Mouse (Mus musculus) limb, embryonic 14.5 days (tissue): ENCODE measurements around the gene Dnase2a. TPM values are rescaled to one million over a fixed set of nuclear protein-coding genes. Genes with fewer than 3 reads are reported as not detected.

ENCODE experiments used
- ATAC-seq: fragments of 200-750 bp; cut with Nextera tagmentation; 2 replicates; pipeline ENCODE4 v1.8.0; 2017; ENCODE audit warnings: low read depth, moderate number of reproducible peaks, moderate TSS enrichment; ENCODE audit not compliant: low FRiP score
- DNase-seq: peaks from one replicate; pipeline ENCODE4 v3.0.0-alpha.2; 2015; ENCODE audit warnings: low spot score
- H3K27ac ChIP-seq: fragments of 300-500 bp; sonication (generic); replicated peaks from 2 replicates; pipeline ENCODE4 v1.5.1; 2014; ENCODE audit warnings: low read depth, mild to moderate bottlenecking, low read length, moderate library complexity, mixed read lengths
- H3K27me3 ChIP-seq: fragments of 300-500 bp; sonication (generic); 2 replicates; pipeline ENCODE4 v1.6.1; 2014; ENCODE audit warnings: low read length, mixed read lengths; ENCODE audit not compliant: control insufficient read depth, insufficient read depth
- H3K36me3 ChIP-seq: fragments of 300-500 bp; sonication (generic); 2 replicates; pipeline ENCODE4 v1.6.1; 2014; ENCODE audit warnings: mild to moderate bottlenecking, low read length, moderate library complexity, mixed read lengths; ENCODE audit not compliant: control insufficient read depth, insufficient read depth
- H3K4me1 ChIP-seq: fragments of 300-500 bp; sonication (generic); 2 replicates; pipeline ENCODE4 v1.6.1; 2014; ENCODE audit warnings: antibody characterized with exemption, low read length, mixed read lengths; ENCODE audit not compliant: control insufficient read depth, insufficient read depth
- H3K4me2 ChIP-seq: fragments of 300-500 bp; sonication (generic); replicated peaks from 2 replicates; pipeline ENCODE4 v1.6.1; 2014; ENCODE audit warnings: low read depth, mild to moderate bottlenecking, low read length, moderate library complexity; ENCODE audit not compliant: severe bottlenecking
- H3K4me3 ChIP-seq: fragments of 300-500 bp; sonication (generic); replicated peaks from 2 replicates; pipeline ENCODE4 v1.5.1; 2014; ENCODE audit warnings: low read length
- H3K9ac ChIP-seq: fragments of 300-500 bp; sonication (generic); 2 replicates; pipeline ENCODE4 v1.6.1; 2014; ENCODE audit warnings: mild to moderate bottlenecking, low read depth, low read length, moderate library complexity; ENCODE audit not compliant: severe bottlenecking
- H3K9me3 ChIP-seq: fragments of 300-500 bp; sonication (generic); 2 replicates; pipeline ENCODE4 v1.6.1; 2016; ENCODE audit warnings: low read length; ENCODE audit not compliant: control insufficient read depth
- POLR2A ChIP-seq: fragments of 200-500 bp; IDR thresholded peaks from 2 replicates; pipeline ENCODE4 v1.8.0; 2012; ENCODE audit warnings: inconsistent platforms, mild to moderate bottlenecking, moderate library complexity, borderline replicate concordance; ENCODE audit not compliant: insufficient read depth, insufficient read length; ENCODE audit errors: extremely low read depth
- WGBS: fragments of 180-500 bp; shearing (Covaris S2); extraction: QIAGEN DNeasy Blood & Tissue Kit; methylation state at CpG from one replicate; pipeline ENCODE4 v1.1.7; 2014; 5-methylcytosine and 5-hydroxymethylcytosine counted together
- microRNA-seq: library from miRNA; unstranded; fragments of <30 nt; microRNA quantifications from one replicate; pipeline ENCODE4, GENCODE M21; 2016
- polyA plus RNA-seq, 2 experiments: library from polyadenylated mRNA; depleted of rRNA in 1 of 2; stranded (reverse) in 1 of 2; unstranded in 1 of 2; fragments of >200 nt; fragmentation: Nextera tagmentation in 1 of 2; extraction: Ambion mirVana in 1 of 2; gene quantifications; 2 replicates each; pipeline versions ENCODE4 v1.2.1 to v1.2.3; 2012 to 2014

Dnase2a gene
- polyA plus RNA-seq, 2 experiments = 13.8 to 18.5 TPM

- H3K4me3 ChIP-seq = peak overlapping the region; percentile 76
- no peak for ATAC-seq
- H3K27me3 ChIP-seq = no peaks in the 10 kb centered on the region
- peaks cover 37% of the 10 kb centered on the region for H3K36me3 ChIP-seq
- 55% methylated on average over 5 of the region's 5 CpGs for WGBS
- H3K4me1 ChIP-seq = peaks cover 25% of the 10 kb centered on the region
- no peak for TF ChIP-seq POLR2A
- DNase-seq = no peak
- no peak overlapping the region for H3K27ac ChIP-seq
- peak overlapping the region; percentile 85 for H3K4me2 ChIP-seq
- peak overlapping the region; percentile 91 for H3K9ac ChIP-seq
- no peaks in the 10 kb centered on the region for H3K9me3 ChIP-seq
Measured at GRCm38 (mm10) chr8:84970913-84971312, 62.6 kb downstream of the Dnase2a start.

Small RNA genes lying within 50 kb of the gene (microRNA-seq; reads per million reads assigned to microRNA genes)
- gene Gm24197 (not detected), gene Mir7069 (not detected)

Other genes with a start within 250 kb of the Dnase2a start
Only the 30 nearest of the 33 such genes appear.
- gene Nacc1, start 220.7 kb upstream of the Dnase2a start, polyA plus RNA-seq (2012; rRNA removed) = 68.8 and 86.2 TPM in 2 replicates
- gene Nacc1, start 220.7 kb upstream of the Dnase2a start, polyA plus RNA-seq (2014; fragmentation: Nextera tagmentation; extraction: Ambion mirVana) = 18.5 and 19.8 TPM in 2 replicates
- gene Lyl1, start 207.1 kb upstream of the Dnase2a start, polyA plus RNA-seq (2012; rRNA removed) = 7.1 and 7.6 TPM in 2 replicates
- gene Lyl1, start 207.1 kb upstream of the Dnase2a start, polyA plus RNA-seq (2014; fragmentation: Nextera tagmentation; extraction: Ambion mirVana) = 5.6 and 6.2 TPM in 2 replicates
- 4.3 and 4.8 TPM in 2 replicates for gene G430095P16Rik, start 185.6 kb upstream of the Dnase2a start, polyA plus RNA-seq (2012; rRNA removed)
- 5.7 and 6.0 TPM in 2 replicates for gene G430095P16Rik, start 185.6 kb upstream of the Dnase2a start, polyA plus RNA-seq (2014; fragmentation: Nextera tagmentation; extraction: Ambion mirVana)
- gene Nfix, start 108.2 kb upstream of the Dnase2a start, polyA plus RNA-seq (2012; rRNA removed) = 81.2 and 97.7 TPM in 2 replicates
- 100 and 108 TPM in 2 replicates for gene Nfix, start 108.2 kb upstream of the Dnase2a start, polyA plus RNA-seq (2014; fragmentation: Nextera tagmentation; extraction: Ambion mirVana)
- gene Dand5, start 85.7 kb upstream of the Dnase2a start, polyA plus RNA-seq (2012; rRNA removed) = 5.7 and 5.9 TPM in 2 replicates
- 6.4 and 6.9 TPM in 2 replicates for gene Dand5, start 85.7 kb upstream of the Dnase2a start, polyA plus RNA-seq (2014; fragmentation: Nextera tagmentation; extraction: Ambion mirVana)
- 39.8 and 45.6 TPM in 2 replicates for gene Gadd45gip1, start 77.0 kb upstream of the Dnase2a start, polyA plus RNA-seq (2012; rRNA removed)
- gene Gadd45gip1, start 77.0 kb upstream of the Dnase2a start, polyA plus RNA-seq (2014; fragmentation: Nextera tagmentation; extraction: Ambion mirVana) = 43.2 and 44.9 TPM in 2 replicates
- gene Rad23a, start 67.9 kb upstream of the Dnase2a start, polyA plus RNA-seq (2012; rRNA removed) = 82.0 and 82.4 TPM in 2 replicates
- gene Rad23a, start 67.9 kb upstream of the Dnase2a start, polyA plus RNA-seq (2014; fragmentation: Nextera tagmentation; extraction: Ambion mirVana) = 104 and 109 TPM in 2 replicates
- gene Calr, start 61.6 kb upstream of the Dnase2a start, polyA plus RNA-seq (2012; rRNA removed) = 575 and 831 TPM in 2 replicates
- 802 and 827 TPM in 2 replicates for gene Calr, start 61.6 kb upstream of the Dnase2a start, polyA plus RNA-seq (2014; fragmentation: Nextera tagmentation; extraction: Ambion mirVana)
- gene Farsa, start 51.6 kb upstream of the Dnase2a start, polyA plus RNA-seq (2012; rRNA removed) = 105 and 123 TPM in 2 replicates
- gene Farsa, start 51.6 kb upstream of the Dnase2a start, polyA plus RNA-seq (2014; fragmentation: Nextera tagmentation; extraction: Ambion mirVana) = 78.4 and 81.2 TPM in 2 replicates
- gene Syce2, start 36.4 kb upstream of the Dnase2a start, polyA plus RNA-seq (2012; rRNA removed) = 30.5 and 36.9 TPM in 2 replicates
- 75.3 and 78.4 TPM in 2 replicates for gene Syce2, start 36.4 kb upstream of the Dnase2a start, polyA plus RNA-seq (2014; fragmentation: Nextera tagmentation; extraction: Ambion mirVana)
- 45.8 and 58.9 TPM in 2 replicates for gene Gcdh, start 14.6 kb upstream of the Dnase2a start, polyA plus RNA-seq (2012; rRNA removed)
- gene Gcdh, start 14.6 kb upstream of the Dnase2a start, polyA plus RNA-seq (2014; fragmentation: Nextera tagmentation; extraction: Ambion mirVana) = 29.8 and 34.5 TPM in 2 replicates
- 2.5 and 3.0 TPM in 2 replicates for gene Klf1, start 6.6 kb upstream of the Dnase2a start, polyA plus RNA-seq (2012; rRNA removed)
- gene Klf1, start 6.6 kb upstream of the Dnase2a start, polyA plus RNA-seq (2014; fragmentation: Nextera tagmentation; extraction: Ambion mirVana) = 1.4 and 2.0 TPM in 2 replicates
- 0.36 and 0.50 TPM in 2 replicates for gene Mast1, start 28.8 kb downstream of the Dnase2a start, polyA plus RNA-seq (2012; rRNA removed)
- 0.15 and 0.32 TPM in 2 replicates for gene Mast1, start 28.8 kb downstream of the Dnase2a start, polyA plus RNA-seq (2014; fragmentation: Nextera tagmentation; extraction: Ambion mirVana)
- gene Rtbdn, start 38.4 kb downstream of the Dnase2a start, polyA plus RNA-seq (2012; rRNA removed) = not detected in 2 replicates
- not detected in 2 replicates for gene Rtbdn, start 38.4 kb downstream of the Dnase2a start, polyA plus RNA-seq (2014; fragmentation: Nextera tagmentation; extraction: Ambion mirVana)
- 2.0 TPM in 1 of 2 replicates, not detected in the other for gene Gm49661, start 60.9 kb downstream of the Dnase2a start, polyA plus RNA-seq (2012; rRNA removed)
- not detected in 2 replicates for gene Gm49661, start 60.9 kb downstream of the Dnase2a start, polyA plus RNA-seq (2014; fragmentation: Nextera tagmentation; extraction: Ambion mirVana)
- 387 and 405 TPM in 2 replicates for gene Prdx2, start 61.0 kb downstream of the Dnase2a start, polyA plus RNA-seq (2012; rRNA removed)
- gene Prdx2, start 61.0 kb downstream of the Dnase2a start, polyA plus RNA-seq (2014; fragmentation: Nextera tagmentation; extraction: Ambion mirVana) = 839 and 877 TPM in 2 replicates
- 58.6 and 60.8 TPM in 2 replicates for gene Rnaseh2a, start 61.2 kb downstream of the Dnase2a start, polyA plus RNA-seq (2012; rRNA removed)
- gene Rnaseh2a, start 61.2 kb downstream of the Dnase2a start, polyA plus RNA-seq (2014; fragmentation: Nextera tagmentation; extraction: Ambion mirVana) = 87.6 and 90.8 TPM in 2 replicates
- gene Junb, start 70.2 kb downstream of the Dnase2a start, polyA plus RNA-seq (2012; rRNA removed) = 11.3 and 16.4 TPM in 2 replicates
- gene Junb, start 70.2 kb downstream of the Dnase2a start, polyA plus RNA-seq (2014; fragmentation: Nextera tagmentation; extraction: Ambion mirVana) = 16.9 and 18.0 TPM in 2 replicates
- 15.1 and 17.7 TPM in 2 replicates for gene Hook2, start 82.0 kb downstream of the Dnase2a start, polyA plus RNA-seq (2012; rRNA removed)
- gene Hook2, start 82.0 kb downstream of the Dnase2a start, polyA plus RNA-seq (2014; fragmentation: Nextera tagmentation; extraction: Ambion mirVana) = 17.4 and 18.1 TPM in 2 replicates
- 0.08 and 0.15 TPM in 2 replicates for gene Best2, start 106.0 kb downstream of the Dnase2a start, polyA plus RNA-seq (2012; rRNA removed)
- not detected in 2 replicates for gene Best2, start 106.0 kb downstream of the Dnase2a start, polyA plus RNA-seq (2014; fragmentation: Nextera tagmentation; extraction: Ambion mirVana)
- 173 and 207 TPM in 2 replicates for gene Asna1, start 116.7 kb downstream of the Dnase2a start, polyA plus RNA-seq (2012; rRNA removed)
- 95.0 and 98.0 TPM in 2 replicates for gene Asna1, start 116.7 kb downstream of the Dnase2a start, polyA plus RNA-seq (2014; fragmentation: Nextera tagmentation; extraction: Ambion mirVana)
- gene Trir, start 118.3 kb downstream of the Dnase2a start, polyA plus RNA-seq (2012; rRNA removed) = 163 and 168 TPM in 2 replicates
- gene Trir, start 118.3 kb downstream of the Dnase2a start, polyA plus RNA-seq (2014; fragmentation: Nextera tagmentation; extraction: Ambion mirVana) = 135 and 156 TPM in 2 replicates
- gene Tnpo2, start 128.4 kb downstream of the Dnase2a start, polyA plus RNA-seq (2012; rRNA removed) = 89.9 and 112 TPM in 2 replicates
- gene Tnpo2, start 128.4 kb downstream of the Dnase2a start, polyA plus RNA-seq (2014; fragmentation: Nextera tagmentation; extraction: Ambion mirVana) = 16.9 and 18.0 TPM in 2 replicates
- gene Fbxw9, start 151.5 kb downstream of the Dnase2a start, polyA plus RNA-seq (2012; rRNA removed) = 51.0 and 73.3 TPM in 2 replicates
- 28.6 and 30.5 TPM in 2 replicates for gene Fbxw9, start 151.5 kb downstream of the Dnase2a start, polyA plus RNA-seq (2014; fragmentation: Nextera tagmentation; extraction: Ambion mirVana)
- gene Gm5741, start 159.4 kb downstream of the Dnase2a start, polyA plus RNA-seq (2012; rRNA removed) = 0.99 TPM in 1 of 2 replicates, not detected in the other
- 0.74 and 1.6 TPM in 2 replicates for gene Gm5741, start 159.4 kb downstream of the Dnase2a start, polyA plus RNA-seq (2014; fragmentation: Nextera tagmentation; extraction: Ambion mirVana)
- 44.9 and 46.9 TPM in 2 replicates for gene Dhps, start 163.2 kb downstream of the Dnase2a start, polyA plus RNA-seq (2012; rRNA removed)
- 46.1 and 47.7 TPM in 2 replicates for gene Dhps, start 163.2 kb downstream of the Dnase2a start, polyA plus RNA-seq (2014; fragmentation: Nextera tagmentation; extraction: Ambion mirVana)
- gene Wdr83os, start 172.2 kb downstream of the Dnase2a start, polyA plus RNA-seq (2012; rRNA removed) = 87.2 and 112 TPM in 2 replicates
- 138 and 139 TPM in 2 replicates for gene Wdr83os, start 172.2 kb downstream of the Dnase2a start, polyA plus RNA-seq (2014; fragmentation: Nextera tagmentation; extraction: Ambion mirVana)
- gene Wdr83, start 172.7 kb downstream of the Dnase2a start, polyA plus RNA-seq (2012; rRNA removed) = 53.2 and 58.4 TPM in 2 replicates
- 36.8 and 38.4 TPM in 2 replicates for gene Wdr83, start 172.7 kb downstream of the Dnase2a start, polyA plus RNA-seq (2014; fragmentation: Nextera tagmentation; extraction: Ambion mirVana)
- 46.7 and 54.1 TPM in 2 replicates for gene Man2b1, start 174.7 kb downstream of the Dnase2a start, polyA plus RNA-seq (2012; rRNA removed)
- 32.9 and 34.2 TPM in 2 replicates for gene Man2b1, start 174.7 kb downstream of the Dnase2a start, polyA plus RNA-seq (2014; fragmentation: Nextera tagmentation; extraction: Ambion mirVana)
- gene Zfp791, start 214.5 kb downstream of the Dnase2a start, polyA plus RNA-seq (2012; rRNA removed) = 1.8 and 2.4 TPM in 2 replicates
- gene Zfp791, start 214.5 kb downstream of the Dnase2a start, polyA plus RNA-seq (2014; fragmentation: Nextera tagmentation; extraction: Ambion mirVana) = 0.77 and 1.8 TPM in 2 replicates